Mouse (Mus musculus): ENCODE measurements at regions not wholly inside any gene's neighbourhood (a gene's known extent, or its start where the extent isn't known, plus 50 kb on each side); places are given as distances from the start of the nearest gene placed in this dataset.

DNA sequence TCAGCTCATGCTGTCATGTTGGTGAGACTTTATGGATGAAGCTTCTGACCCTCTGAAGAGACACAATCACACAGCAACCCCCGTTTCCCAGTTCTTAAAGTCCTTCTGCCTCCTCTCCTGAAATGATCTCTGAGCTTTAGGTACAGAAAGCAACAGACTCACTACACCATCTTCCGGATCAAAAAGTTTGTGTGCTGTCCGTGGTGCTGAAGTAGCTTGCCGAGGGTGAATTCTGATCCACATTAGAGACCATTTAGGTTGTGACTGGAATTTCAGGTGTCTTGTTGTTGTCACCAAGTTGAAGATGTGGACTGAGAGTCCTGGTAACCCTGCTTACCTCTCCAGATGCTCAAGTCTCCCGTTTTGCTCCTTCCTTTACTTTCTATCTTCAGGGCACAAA, 375.2 kb downstream of the Shisa9 start:
- no peak for DNase-seq (ENCODE audit: low spot score in 2 of 2)

DNA sequence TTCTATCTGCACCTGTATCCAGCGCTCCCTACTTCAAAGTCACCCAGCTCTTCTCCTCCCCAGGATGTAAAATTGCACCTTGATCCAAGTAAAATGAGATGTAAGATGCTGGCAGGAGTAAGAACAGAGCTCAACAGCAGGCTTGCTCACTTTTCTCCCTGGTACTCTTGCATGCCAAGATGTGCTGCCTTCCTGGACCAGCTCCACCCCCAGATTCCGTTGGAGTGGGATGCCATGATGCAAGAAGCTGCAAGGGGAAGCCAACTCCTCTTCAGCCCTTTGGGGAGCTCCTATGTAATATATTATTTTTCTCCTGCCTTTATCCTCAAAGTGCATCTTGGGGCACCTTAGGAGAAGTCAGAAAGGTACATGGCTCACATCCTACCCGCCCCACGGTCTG, 405.6 kb downstream of the Shisa9 start:
- no peak for DNase-seq (ENCODE audit: low spot score in 2 of 2)

DNA sequence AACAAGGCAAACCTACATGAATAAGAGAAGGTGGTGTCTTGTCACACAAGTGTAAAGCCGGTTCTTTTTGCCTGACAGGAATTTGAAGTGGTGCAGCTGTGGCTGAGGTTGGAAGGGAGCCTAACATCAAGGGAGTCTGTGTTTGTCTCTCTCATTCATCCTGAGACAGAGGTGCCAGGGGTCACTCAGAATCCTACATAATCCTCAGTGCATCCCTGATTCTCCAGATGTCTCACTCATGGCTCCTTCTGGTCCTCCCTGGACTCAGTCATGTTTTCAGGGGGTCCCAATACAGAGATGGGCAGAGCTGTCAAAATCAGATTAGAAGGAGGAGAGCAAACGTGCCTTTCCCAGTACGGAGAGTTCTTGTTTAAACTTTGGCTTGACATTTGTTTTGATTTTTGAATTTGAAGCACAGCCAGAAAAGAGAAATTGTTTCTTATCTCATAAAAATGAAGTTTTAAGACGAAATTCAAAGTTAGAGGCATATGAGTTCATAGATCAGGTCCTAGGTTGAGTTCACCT, 451.8 kb downstream of the Shisa9 start:
- no peak for DNase-seq (ENCODE audit: low spot score in 2 of 2)

DNA sequence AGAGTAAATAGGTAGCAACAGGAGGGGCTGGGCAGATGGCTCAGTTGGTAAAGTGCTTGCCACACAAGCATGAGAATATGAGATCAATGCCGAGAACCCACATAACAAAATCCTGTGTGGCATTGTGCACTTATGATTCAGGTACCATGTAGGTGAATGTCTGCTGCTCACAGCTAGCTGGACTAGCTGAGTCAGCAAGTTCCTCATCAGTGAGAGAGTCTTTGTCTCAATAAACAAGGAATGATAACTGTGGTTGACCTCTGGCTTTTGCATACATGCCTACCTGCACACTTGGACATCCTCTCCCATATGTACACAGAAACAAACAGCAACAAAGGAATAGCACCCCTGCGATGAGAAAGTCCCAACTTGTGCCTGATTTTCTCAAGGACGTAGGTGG, 454.7 kb downstream of the Shisa9 start:
- no peak for DNase-seq (ENCODE audit: low spot score in 2 of 2)

DNA sequence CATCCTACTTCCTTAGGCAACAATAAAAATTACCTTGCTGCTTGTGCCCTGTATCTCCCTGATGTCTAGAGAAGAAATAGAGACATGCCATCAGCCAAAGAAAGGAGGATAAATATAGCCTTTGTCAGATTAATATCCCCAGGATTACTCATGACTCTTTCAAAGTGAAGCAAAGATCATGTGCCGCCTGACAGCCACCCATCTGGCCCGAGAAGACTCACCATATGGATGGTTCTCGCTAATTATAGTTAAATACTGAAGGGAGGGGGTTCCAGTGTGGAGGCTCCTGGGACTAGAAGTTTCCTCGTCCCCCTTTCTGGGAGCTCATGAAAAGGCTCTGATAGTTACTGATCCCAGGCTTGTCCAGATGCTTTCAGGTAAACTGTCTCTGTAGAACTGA, 470.9 kb downstream of the Shisa9 start:
- DNase-seq (ENCODE audit: low spot score in 2 of 2), result peak; percentile 22 to 57

All from layer of hippocampus, postnatal 14 days (tissue).